Mouse (Mus musculus): ENCODE results near the gene St3gal3.

St3gal3 gene

GRCm38 (mm10) chr4:117986766-117987165 lies 147.9 kb downstream of the St3gal3 start:
- no peak for TF ChIP-seq GATA4 (IDR thresholded peaks at IDR 0.05; ENCODE audit: insufficient replicate concordance, low read length)

GRCm38 (mm10) chr4:117984993-117985587 lies 149.6 kb downstream of the St3gal3 start:
- TF ChIP-seq GATA4 (IDR thresholded peaks at IDR 0.05; ENCODE audit: insufficient replicate concordance, low read length): no peak

- TF ChIP-seq GATA4 (IDR thresholded peaks at IDR 0.05; ENCODE audit: insufficient replicate concordance, low read length): no peak
These were observed 150.5 kb downstream of the St3gal3 start for GRCm38 (mm10) chr4:117984206-117984605.

GRCm38 (mm10) chr4:117982706-117983105 lies 152.0 kb downstream of the St3gal3 start:
- TF ChIP-seq GATA4 (IDR thresholded peaks at IDR 0.05; ENCODE audit: insufficient replicate concordance, low read length): no peak; the same call in 1 of the 2 replicates

GRCm38 (mm10) chr4:117981518-117981917 lies 153.2 kb downstream of the St3gal3 start:
- no peak for TF ChIP-seq GATA4 (IDR thresholded peaks at IDR 0.05; ENCODE audit: insufficient replicate concordance, low read length)

- no peak for TF ChIP-seq GATA4 (IDR thresholded peaks at IDR 0.05; ENCODE audit: insufficient replicate concordance, low read length)
These were observed 154.6 kb downstream of the St3gal3 start for GRCm38 (mm10) chr4:117980161-117980560.

GRCm38 (mm10) chr4:117979181-117979580 lies 155.5 kb downstream of the St3gal3 start:
- TF ChIP-seq GATA4 (IDR thresholded peaks at IDR 0.05; ENCODE audit: insufficient replicate concordance, low read length): no peak

GRCm38 (mm10) chr4:117978282-117978681 lies 156.4 kb downstream of the St3gal3 start:
- no peak for TF ChIP-seq GATA4 (IDR thresholded peaks at IDR 0.05; ENCODE audit: insufficient replicate concordance, low read length)

GRCm38 (mm10) chr4:117977841-117978240 lies 156.9 kb downstream of the St3gal3 start:
- no peak for TF ChIP-seq GATA4 (IDR thresholded peaks at IDR 0.05; ENCODE audit: insufficient replicate concordance, low read length)

GRCm38 (mm10) chr4:117977371-117977770 lies 157.3 kb downstream of the St3gal3 start:
- TF ChIP-seq GATA4 (IDR thresholded peaks at IDR 0.05; ENCODE audit: insufficient replicate concordance, low read length): no peak

- no peak for TF ChIP-seq GATA4 (IDR thresholded peaks at IDR 0.05; ENCODE audit: insufficient replicate concordance, low read length)
These were observed 158.9 kb downstream of the St3gal3 start for GRCm38 (mm10) chr4:117975820-117976219.

- no peak for TF ChIP-seq GATA4 (IDR thresholded peaks at IDR 0.05; ENCODE audit: insufficient replicate concordance, low read length)
These were observed 160.0 kb downstream of the St3gal3 start for GRCm38 (mm10) chr4:117974719-117975118.

GRCm38 (mm10) chr4:117972999-117973398 lies 161.7 kb downstream of the St3gal3 start:
- TF ChIP-seq GATA4 (IDR thresholded peaks at IDR 0.05; ENCODE audit: insufficient replicate concordance, low read length): no peak

GRCm38 (mm10) chr4:117964346-117965025 lies 170.2 kb downstream of the St3gal3 start:
- no peak for TF ChIP-seq GATA4 (IDR thresholded peaks at IDR 0.05; ENCODE audit: insufficient replicate concordance, low read length)

- TF ChIP-seq GATA4 (IDR thresholded peaks at IDR 0.05; ENCODE audit: insufficient replicate concordance, low read length): no peak
These were observed 177.2 kb downstream of the St3gal3 start for GRCm38 (mm10) chr4:117957492-117957891.

GRCm38 (mm10) chr4:117947493-117947892 lies 187.2 kb downstream of the St3gal3 start:
- no peak for TF ChIP-seq GATA4 (IDR thresholded peaks at IDR 0.05; ENCODE audit: insufficient replicate concordance, low read length)
